In the genomic region with DNA sequence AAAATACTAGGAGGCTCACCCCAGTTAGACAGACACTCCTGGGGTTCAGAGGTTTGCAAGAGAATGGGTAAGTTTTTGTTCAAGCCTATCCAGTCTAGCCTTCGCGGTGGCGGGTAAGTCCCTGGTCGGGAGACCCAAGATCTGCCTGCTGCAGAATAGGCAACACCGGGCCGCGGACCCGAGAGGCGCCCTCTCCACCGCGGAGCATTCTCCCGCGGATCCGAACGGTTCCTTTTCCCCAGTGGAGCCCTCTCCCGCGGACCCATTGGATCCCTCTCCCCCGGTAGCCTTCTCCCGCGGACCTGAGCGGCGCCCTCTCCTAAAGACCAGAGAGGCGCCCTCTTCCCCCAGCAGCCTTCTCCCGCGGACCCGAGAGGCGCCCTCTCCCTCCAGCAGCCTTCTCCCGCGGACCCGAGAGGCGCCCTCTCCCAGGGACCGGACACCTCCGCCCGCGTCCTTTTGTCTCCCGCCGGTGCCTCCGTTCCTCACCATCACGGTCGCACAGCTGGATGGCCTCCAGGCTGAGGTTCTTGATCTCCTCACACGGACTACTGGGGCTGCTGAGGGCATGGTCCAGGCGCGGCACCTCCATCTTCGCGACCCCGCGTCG, we compare ENCODE assay signal across 8 mouse cellular contexts. TPM values are rescaled to one million over a fixed set of nuclear protein-coding genes. Genes with fewer than 3 reads are reported as not detected.
DNase-seq lines count a peak whose midpoint lies in the region; ATAC-seq and TF ChIP-seq lines count a peak whose summit lies in the region.

No protein-coding gene starts in this region.

- no peak for DNase-seq in heart, adult 9 months (ENCODE audit: low spot score in 2 of 2)
- DNase-seq in gastrocnemius, postnatal 36 days: peak; percentile 8 to 10
- DNase-seq in kidney, postnatal 0 days (ENCODE audit: low spot score): peak; percentile 5
- DNase-seq in retina, embryonic 14.5 days (ENCODE audit: low spot score): peak; percentile 66

- H3K9ac ChIP-seq in heart, embryonic 13.5 days: peak overlapping the region; percentile 62; the same call in 1 of the 2 replicates
- H3K9ac ChIP-seq in kidney, postnatal 0 days (ENCODE audit: low read depth, low read length): peak overlapping the region; percentile 46; the same call in 1 of the 2 replicates
- H3K9ac ChIP-seq in liver, embryonic 12.5 days: no peak overlapping the region

- no peaks in the 10 kb centered on the region for H3K9me3 ChIP-seq in heart, embryonic 13.5 days
- H3K9me3 ChIP-seq in kidney, postnatal 0 days (replicated peaks; ENCODE audit: low read length): no peaks in the 10 kb centered on the region
- no peaks in the 10 kb centered on the region for H3K9me3 ChIP-seq in liver, embryonic 12.5 days (replicated peaks)

- H3K4me2 ChIP-seq in heart, embryonic 13.5 days: peak overlapping the region; percentile 98
- H3K4me2 ChIP-seq in kidney, postnatal 0 days (ENCODE audit: low read length): peak overlapping the region; percentile 87
- peak overlapping the region; percentile 84 for H3K4me2 ChIP-seq in liver, embryonic 12.5 days

- H3K4me3 ChIP-seq in heart, embryonic 13.5 days: peak overlapping the region; percentile 76
- peak overlapping the region; percentile 61 for H3K4me3 ChIP-seq in brown adipose tissue, adult 24 weeks (ENCODE audit: insufficient read depth, low read depth, low read length)
- peak overlapping the region; percentile 58 for H3K4me3 ChIP-seq in kidney, postnatal 0 days (replicated peaks; ENCODE audit: low read depth, low read length)
- peak overlapping the region; percentile 62 for H3K4me3 ChIP-seq in liver, embryonic 12.5 days

- peaks cover 11% of the 10 kb centered on the region for H3K4me1 ChIP-seq in heart, embryonic 13.5 days
- peaks cover 5% of the 10 kb centered on the region; the same call in 1 of the 2 replicates for H3K4me1 ChIP-seq in brown adipose tissue, adult 24 weeks (ENCODE audit: control insufficient read depth, insufficient read depth, insufficient read length, low read length)
- no peaks in the 10 kb centered on the region; the same call in 1 of the 2 replicates for H3K4me1 ChIP-seq in kidney, postnatal 0 days (replicated peaks; ENCODE audit: insufficient read depth, low read length)
- H3K4me1 ChIP-seq in liver, embryonic 12.5 days: peaks cover 17% of the 10 kb centered on the region

- WGBS in heart, embryonic 13.5 days: under 1% methylated on average over 48 of the region's 48 CpGs
- WGBS in kidney, postnatal 0 days: under 1% methylated on average over 46 of the region's 48 CpGs
- WGBS in liver, embryonic 12.5 days (ENCODE audit: insufficient replicate concordance): 3% methylated on average over 48 of the region's 48 CpGs

- intact Hi-C loops in gastrocnemius, postnatal 36 days (cut with DNase I): loop anchor here (10.0 kb wide), 1 partner anchor 216 kb away; no protein-coding TSS in a partner anchor

- H3K36me3 ChIP-seq in heart, embryonic 13.5 days: no peaks in the 10 kb centered on the region
- no peaks in the 10 kb centered on the region for H3K36me3 ChIP-seq in kidney, postnatal 0 days (ENCODE audit: insufficient read depth, low read length)
- no peaks in the 10 kb centered on the region for H3K36me3 ChIP-seq in liver, embryonic 12.5 days

- ATAC-seq in heart, embryonic 13.5 days (ENCODE audit: extremely low read depth, insufficient number of reproducible peaks, low FRiP score, low TSS enrichment): no peak
- ATAC-seq in kidney, postnatal 0 days (replicated peaks; ENCODE audit: low FRiP score, low read depth): peak; percentile 57
- ATAC-seq in liver, embryonic 12.5 days: 0 out of 2 replicates have a peak, but pooled peaks have one; percentile 15
- no peak for ATAC-seq in erythroid progenitor cell, adult 5-6 weeks (replicated peaks; ENCODE audit: low FRiP score, poor library complexity, severe bottlenecking)

- peaks cover 55% of the 10 kb centered on the region for H3K27me3 ChIP-seq in heart, embryonic 13.5 days (replicated peaks)
- H3K27me3 ChIP-seq in kidney, postnatal 0 days (ENCODE audit: insufficient read depth, low read length): 0 out of 2 replicates have a peak, but pooled peaks cover 12% of the 10 kb centered on the region
- H3K27me3 ChIP-seq in liver, embryonic 12.5 days (replicated peaks): peaks cover 29% of the 10 kb centered on the region

- no peak for TF ChIP-seq CTCF in kidney, postnatal 0 days (IDR thresholded peaks at IDR 0.05; ENCODE audit: low read depth)

- no peak overlapping the region for H3K27ac ChIP-seq in heart, embryonic 13.5 days (replicated peaks)
- no peak overlapping the region for H3K27ac ChIP-seq in brown adipose tissue, adult 24 weeks (replicated peaks; ENCODE audit: low read depth, low read length)
- peak overlapping the region; percentile 22; the same call in 1 of the 2 replicates for H3K27ac ChIP-seq in kidney, postnatal 0 days
- no peak overlapping the region for H3K27ac ChIP-seq in liver, embryonic 12.5 days

RNA-seq across cellular contexts. Expression of gene Phyhipl, which starts 57.1 kb away (rescaled TPM):
- 1.0 and 1.6 TPM in 2 replicates for polyA plus RNA-seq in heart, embryonic 13.5 days (2015; fragmentation: Nextera tagmentation; extraction: Ambion mirVana)
- polyA plus RNA-seq in brown adipose tissue, adult 24 weeks (2012; ENCODE audit: insufficient read depth, insufficient read length, missing spikeins): not detected in 2 replicates
- not detected for total RNA-seq in gastrocnemius, postnatal 36 days (2021)
- polyA plus RNA-seq in kidney, postnatal 0 days (2015; fragmentation: Nextera tagmentation; extraction: Ambion mirVana): 35.0 and 35.3 TPM in 2 replicates
- polyA plus RNA-seq in liver, embryonic 12.5 days (2016; fragmentation: Nextera tagmentation; extraction: Ambion mirVana): 0.27 and 0.33 TPM in 2 replicates
- total RNA-seq in erythroid progenitor cell, adult 5-6 weeks (2015; ENCODE audit: low replicate concordance): not detected in 2 replicates
- total RNA-seq in erythroid progenitor cell, adult 5-6 weeks (2017; ENCODE audit: low replicate concordance): not detected in 2 replicates

Comparison
In these comparisons a context has a peak if more than half of its experiments do, and no peak if none do; other contexts are left out.
1. ATAC-seq: peak in kidney, postnatal 0 days (single experiment) and liver, embryonic 12.5 days (single experiment); none in heart, embryonic 13.5 days (single experiment) and erythroid progenitor cell, adult 5-6 weeks (single experiment).
2. DNase-seq: peak in gastrocnemius, postnatal 36 days (2 of 2), kidney, postnatal 0 days (single experiment) and retina, embryonic 14.5 days (single experiment); none in heart, adult 9 months (0 of 2).
3. RNA of gene Phyhipl, which starts 57.1 kb away (polyA plus RNA-seq): 35.0 to 35.3 TPM in kidney, postnatal 0 days; 1.0 to 1.6 TPM in heart, embryonic 13.5 days, 0.27 to 0.33 TPM in liver, embryonic 12.5 days and not detected in brown adipose tissue, adult 24 weeks; every median in the first group is over 10 times any median in the second.
4. Peak in every context shown above with its lines, with median percentiles within 50 percentile points of each other: H3K4me2 ChIP-seq and H3K4me3 ChIP-seq.